Mouse (Mus musculus) stomach, postnatal 0 days (tissue): ENCODE data around the gene Cfc1.

Source experiments
- CTCF ChIP-seq: IDR thresholded peaks from 2 replicates; pipeline ENCODE4 v1.5.1; 2016; ENCODE audit warnings: antibody characterized with exemption, low read depth, mild to moderate bottlenecking, moderate library complexity
- EP300 ChIP-seq: optimal IDR thresholded peaks from 2 replicates; pipeline ENCODE3; 2016; ENCODE audit warnings: antibody characterized with exemption

DNA sequence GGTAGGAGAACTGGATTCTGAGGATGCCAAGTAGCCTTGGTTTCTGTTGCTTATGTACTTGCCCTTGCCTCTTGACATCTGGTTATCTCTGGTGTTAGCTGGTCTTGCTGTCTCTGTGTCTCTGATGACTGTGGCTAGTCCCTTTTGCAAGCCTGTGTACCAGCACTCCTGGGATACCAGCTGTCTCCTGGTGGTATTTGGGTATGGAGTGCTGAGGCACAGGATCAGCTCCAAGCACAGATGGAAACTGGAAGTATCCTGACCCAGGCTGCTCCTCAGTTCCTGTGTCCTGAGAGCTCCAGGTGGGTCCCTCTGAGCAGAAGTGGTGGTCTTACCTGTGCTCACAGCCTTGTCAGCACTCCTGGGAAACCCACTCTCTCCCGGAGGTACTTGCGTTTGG lies 32.7 kb downstream of the Cfc1 start:
- no peak for TF ChIP-seq CTCF
- no peak for TF ChIP-seq EP300
